33 mouse cellular contexts compared by ENCODE assay signal in the genomic region with DNA sequence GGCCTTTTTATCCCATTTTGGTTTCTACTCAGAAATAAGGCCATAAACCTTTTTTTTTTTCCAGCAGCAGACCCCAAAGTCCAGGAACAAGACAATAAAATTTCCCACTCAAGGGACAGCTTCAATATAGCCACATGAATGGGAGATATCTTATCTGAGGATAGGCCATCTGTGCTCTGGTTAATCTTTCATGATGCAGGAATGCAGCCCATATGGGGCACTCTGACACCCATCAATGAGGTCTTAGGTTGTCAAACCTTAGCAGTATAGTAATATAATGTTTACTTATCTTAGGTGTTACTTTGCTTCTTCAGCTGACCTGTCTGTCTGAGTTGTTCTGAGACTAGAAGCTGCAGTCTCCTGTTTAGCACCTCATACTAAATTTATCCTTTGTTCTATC.
"Had no signal": no experiment of that assay in that cellular context is flagged by ENCODE, and none has a peak within 500 bp of the region (broad histone marks: within the 10 kb centered on the region; RNA-seq: fewer than 3 reads in every experiment).

No protein-coding gene starts in this region.

- DNase-seq: heart, postnatal 10 days; heart, postnatal 14 days; heart, postnatal 36 days; heart, postnatal 4 days; kidney, adult 11 months; kidney, adult 18-20 months; kidney, adult 2 months; kidney, adult 8-10 months; kidney, adult 9 months; kidney, postnatal 10 days; kidney, postnatal 14 days; kidney, postnatal 25 days; kidney, postnatal 36 days; kidney, postnatal 4 days; layer of hippocampus, adult 9-11 months; layer of hippocampus, postnatal 36 days had no signal

- H3K27ac ChIP-seq: heart, embryonic 10.5 days; heart, embryonic 13.5 days; heart, embryonic 15.5 days; hindbrain, embryonic 10.5 days; hindbrain, embryonic 12.5 days; hindbrain, embryonic 13.5 days; hindbrain, embryonic 14.5 days; hindbrain, embryonic 15.5 days; hindbrain, postnatal 0 days; kidney, embryonic 15.5 days; kidney, postnatal 0 days; layer of hippocampus, adult 2 months; left cerebral cortex, adult 2 months had no signal

- H3K4me3 ChIP-seq: heart, embryonic 10.5 days; heart, embryonic 12.5 days; heart, embryonic 13.5 days; heart, embryonic 15.5 days; hindbrain, embryonic 10.5 days; hindbrain, embryonic 12.5 days; hindbrain, embryonic 13.5 days; hindbrain, embryonic 15.5 days; kidney, embryonic 15.5 days; layer of hippocampus, adult 2 months; left cerebral cortex, adult 2 months had no signal

- H3K9me3 ChIP-seq: heart, embryonic 10.5 days; heart, embryonic 12.5 days; heart, embryonic 13.5 days; heart, embryonic 15.5 days; hindbrain, embryonic 10.5 days; hindbrain, embryonic 12.5 days; hindbrain, embryonic 13.5 days; hindbrain, embryonic 15.5 days; kidney, embryonic 15.5 days had no signal

- H3K9ac ChIP-seq: heart, embryonic 12.5 days; heart, embryonic 13.5 days; heart, embryonic 15.5 days; hindbrain, embryonic 12.5 days; hindbrain, embryonic 13.5 days; hindbrain, embryonic 14.5 days; hindbrain, embryonic 15.5 days; kidney, embryonic 15.5 days had no signal

- H3K4me1 ChIP-seq: heart, embryonic 10.5 days; heart, embryonic 12.5 days; heart, embryonic 13.5 days; heart, embryonic 15.5 days; hindbrain, embryonic 10.5 days; hindbrain, embryonic 12.5 days; hindbrain, embryonic 13.5 days; hindbrain, embryonic 15.5 days; kidney, embryonic 15.5 days had no signal

- ATAC-seq: hindbrain, embryonic 16.5 days; hindbrain, postnatal 0 days; inflammation-experienced regulatory T-cells, adult 6 months had no signal

- H3K4me2 ChIP-seq: heart, embryonic 11.5 days; heart, embryonic 12.5 days; heart, embryonic 13.5 days; heart, embryonic 15.5 days; hindbrain, embryonic 12.5 days; hindbrain, embryonic 13.5 days; hindbrain, embryonic 14.5 days; hindbrain, embryonic 15.5 days; kidney, embryonic 15.5 days had no signal

- H3K27me3 ChIP-seq: heart, embryonic 12.5 days; heart, embryonic 13.5 days; heart, embryonic 15.5 days; hindbrain, embryonic 12.5 days; hindbrain, embryonic 13.5 days; hindbrain, embryonic 15.5 days; kidney, embryonic 15.5 days had no signal

- H3K36me3 ChIP-seq: heart, embryonic 10.5 days; heart, embryonic 12.5 days; heart, embryonic 13.5 days; heart, embryonic 15.5 days; hindbrain, embryonic 10.5 days; hindbrain, embryonic 12.5 days; hindbrain, embryonic 13.5 days; hindbrain, embryonic 15.5 days; kidney, embryonic 15.5 days had no signal
